Mouse (Mus musculus): ENCODE results near the gene Ogdh. TPM values are rescaled to one million over a fixed set of nuclear protein-coding genes. Genes with fewer than 3 reads are reported as not detected.

Gene Ogdh
- polyA plus RNA-seq, 2 experiments: 41.8 to 60.6 TPM

- Histone ChIP-seq H3K27me3 (ENCODE audit: control insufficient read depth, insufficient read depth, low read length) (no peaks in the 10 kb centered on the region), H3K4me2 (ENCODE audit: low read depth) (no peak overlapping the region), H3K4me1 (replicated peaks; ENCODE audit: control insufficient read depth in 2 of 2, insufficient read depth in 2 of 2, low read length in 1 of 2) (no peaks in the 10 kb centered on the region), H3K36me3 (replicated peaks; ENCODE audit: control insufficient read depth, insufficient read depth, low read depth) (peaks cover 92% of the 10 kb centered on the region), H3K27ac (no peak overlapping the region), H3K9me3 (ENCODE audit: control insufficient read depth, low read length) (no peaks in the 10 kb centered on the region), H3K4me3 (ENCODE audit: insufficient read depth in 1 of 2, low read depth in 2 of 2, low read length in 2 of 2) (no peak overlapping the region), H3K9ac (replicated peaks) (no peak overlapping the region)
- ATAC-seq (ENCODE audit: insufficient read depth): no peak
- 84% methylated on average over 7 of the region's 7 CpGs for WGBS (ENCODE audit: insufficient replicate concordance)
- TF ChIP-seq CTCF (IDR thresholded peaks at IDR 0.05; ENCODE audit: low read depth) (no peak), EP300 (IDR thresholded peaks at IDR 0.05; ENCODE audit: low read depth) (no peak)
- no peak for DNase-seq (ENCODE audit: low read depth in 3 of 3, low spot score in 3 of 3)
Measured at GRCm38 (mm10) chr11:6346966-6347365, 55.5 kb downstream of the Ogdh start.

DNA sequence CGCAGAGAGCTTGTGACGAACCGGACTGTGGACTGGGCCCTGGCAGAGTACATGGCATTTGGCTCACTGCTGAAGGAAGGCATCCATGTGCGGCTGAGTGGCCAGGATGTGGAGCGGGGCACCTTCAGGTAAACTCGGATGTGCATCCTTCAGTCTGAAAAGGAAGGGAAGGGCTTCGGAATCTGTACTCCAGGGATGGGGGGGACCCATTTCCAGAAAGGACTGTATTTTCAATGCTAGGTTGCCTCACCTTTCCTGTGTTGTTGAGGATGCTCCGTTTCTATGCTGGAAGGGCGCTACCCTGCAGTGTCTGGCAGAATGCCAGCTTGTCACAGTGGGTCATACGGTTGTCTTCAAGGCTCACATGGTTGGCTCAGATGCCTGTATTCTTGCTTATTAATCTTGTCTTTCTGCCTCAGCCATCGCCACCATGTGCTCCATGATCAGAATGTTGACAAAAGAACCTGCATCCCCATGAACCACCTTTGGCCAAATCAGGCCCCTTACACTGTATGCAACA lies 57.3 kb downstream of the Ogdh start:
- Histone ChIP-seq H3K4me1 (replicated peaks; ENCODE audit: control insufficient read depth in 2 of 2, insufficient read depth in 2 of 2, low read length in 1 of 2) (no peaks in the 10 kb centered on the region), H3K9ac (replicated peaks) (no peak overlapping the region), H3K27ac (no peak overlapping the region), H3K27me3 (ENCODE audit: control insufficient read depth, insufficient read depth, low read length) (no peaks in the 10 kb centered on the region), H3K9me3 (ENCODE audit: control insufficient read depth, low read length) (no peaks in the 10 kb centered on the region), H3K4me2 (ENCODE audit: low read depth) (no peak overlapping the region), H3K36me3 (replicated peaks; ENCODE audit: control insufficient read depth, insufficient read depth, low read depth) (peaks cover 95% of the 10 kb centered on the region), H3K4me3 (ENCODE audit: insufficient read depth in 1 of 2, low read depth in 2 of 2, low read length in 2 of 2) (no peak overlapping the region)
- TF ChIP-seq CTCF (IDR thresholded peaks at IDR 0.05; ENCODE audit: low read depth): no peak
- no peak for TF ChIP-seq EP300 (IDR thresholded peaks at IDR 0.05; ENCODE audit: low read depth)
- no peak for ATAC-seq (ENCODE audit: insufficient read depth)
- no peak for DNase-seq (ENCODE audit: low read depth in 3 of 3, low spot score in 3 of 3)
- 87% methylated on average over 11 of the region's 11 CpGs for WGBS (ENCODE audit: insufficient replicate concordance)

- no peak overlapping the region for H3K4me3 ChIP-seq (ENCODE audit: insufficient read depth in 1 of 2, low read depth in 2 of 2, low read length in 2 of 2)
- no peak for TF ChIP-seq EP300 (IDR thresholded peaks at IDR 0.05; ENCODE audit: low read depth)
- TF ChIP-seq CTCF (IDR thresholded peaks at IDR 0.05; ENCODE audit: low read depth): no peak
- H3K4me1 ChIP-seq (replicated peaks; ENCODE audit: control insufficient read depth in 2 of 2, insufficient read depth in 2 of 2, low read length in 1 of 2): no peaks in the 10 kb centered on the region
- no peaks in the 10 kb centered on the region for H3K9me3 ChIP-seq (ENCODE audit: control insufficient read depth, low read length)
- 93% methylated on average over 5 of the region's 5 CpGs for WGBS (ENCODE audit: insufficient replicate concordance)
- DNase-seq (ENCODE audit: low read depth in 3 of 3, low spot score in 3 of 3): no peak
- H3K4me2 ChIP-seq (ENCODE audit: low read depth): no peak overlapping the region
- ATAC-seq (ENCODE audit: insufficient read depth): no peak
- no peaks in the 10 kb centered on the region for H3K27me3 ChIP-seq (ENCODE audit: control insufficient read depth, insufficient read depth, low read length)
- H3K9ac ChIP-seq (replicated peaks): no peak overlapping the region
- peaks cover 95% of the 10 kb centered on the region for H3K36me3 ChIP-seq (replicated peaks; ENCODE audit: control insufficient read depth, insufficient read depth, low read depth)
- no peak overlapping the region for H3K27ac ChIP-seq
Measured at GRCm38 (mm10) chr11:6349586-6349985, 58.2 kb downstream of the Ogdh start.

- Histone ChIP-seq H3K36me3 (replicated peaks; ENCODE audit: control insufficient read depth, insufficient read depth, low read depth) (peaks cover 70% of the 10 kb centered on the region), H3K4me1 (replicated peaks; ENCODE audit: control insufficient read depth in 2 of 2, insufficient read depth in 2 of 2, low read length in 1 of 2) (no peaks in the 10 kb centered on the region), H3K27me3 (ENCODE audit: control insufficient read depth, insufficient read depth, low read length) (no peaks in the 10 kb centered on the region), H3K9me3 (ENCODE audit: control insufficient read depth, low read length) (no peaks in the 10 kb centered on the region), H3K27ac (no peak overlapping the region), H3K9ac (replicated peaks) (no peak overlapping the region), H3K4me3 (ENCODE audit: insufficient read depth in 1 of 2, low read depth in 2 of 2, low read length in 2 of 2) (no peak overlapping the region), H3K4me2 (ENCODE audit: low read depth) (no peak overlapping the region)
- DNase-seq (ENCODE audit: low read depth in 3 of 3, low spot score in 3 of 3): no peak
- no peak for TF ChIP-seq CTCF (IDR thresholded peaks at IDR 0.05; ENCODE audit: low read depth)
- TF ChIP-seq EP300 (IDR thresholded peaks at IDR 0.05; ENCODE audit: low read depth): no peak
- no peak for ATAC-seq (ENCODE audit: insufficient read depth)
- WGBS (ENCODE audit: insufficient replicate concordance): 88% methylated on average over 4 of the region's 4 CpGs
Measured at GRCm38 (mm10) chr11:6355106-6355505, 63.7 kb downstream of the Ogdh start.

DNA sequence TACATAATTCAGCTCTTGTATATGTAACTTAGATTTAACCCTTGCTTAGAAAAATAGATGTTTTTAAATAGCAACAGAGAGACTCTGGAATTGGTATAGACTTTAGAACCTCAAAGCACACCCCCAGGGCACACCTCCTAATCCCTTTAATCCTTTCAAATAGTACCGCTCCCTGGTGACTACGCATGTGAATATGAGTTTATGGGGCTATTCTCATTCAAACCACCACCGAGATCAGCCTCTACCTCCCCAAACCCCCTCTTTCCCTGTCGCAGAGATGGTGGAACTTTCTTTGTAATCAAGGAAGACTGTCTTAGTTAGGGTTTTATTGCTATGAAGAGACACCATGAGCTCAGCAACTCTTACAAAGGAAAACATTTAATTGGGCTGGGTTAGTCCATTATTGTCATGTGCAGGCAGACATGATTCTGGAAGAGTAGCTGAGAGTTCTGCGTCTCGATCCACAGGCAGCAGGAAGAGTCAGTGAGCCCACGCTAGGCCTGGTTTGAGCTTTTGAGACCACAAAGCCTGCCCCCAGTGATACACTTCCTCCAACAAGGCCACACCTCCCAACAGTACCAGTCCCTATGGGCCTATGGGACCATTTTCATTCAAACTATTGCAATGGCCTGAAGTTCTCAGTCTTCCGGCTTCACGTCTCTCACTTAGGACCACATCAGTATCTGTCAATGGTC lies 73.3 kb downstream of the Ogdh start:
- ATAC-seq (ENCODE audit: insufficient read depth): no peak

More for the DNA sequence above, 73.3 kb downstream of the Ogdh start:
- Histone ChIP-seq H3K9ac (replicated peaks) (no peak overlapping the region), H3K4me2 (ENCODE audit: low read depth) (no peak overlapping the region), H3K9me3 (ENCODE audit: control insufficient read depth, low read length) (no peaks in the 10 kb centered on the region), H3K36me3 (replicated peaks; ENCODE audit: control insufficient read depth, insufficient read depth, low read depth) (no peaks in the 10 kb centered on the region), H3K27me3 (ENCODE audit: control insufficient read depth, insufficient read depth, low read length) (no peaks in the 10 kb centered on the region), H3K4me3 (ENCODE audit: insufficient read depth in 1 of 2, low read depth in 2 of 2, low read length in 2 of 2) (no peak overlapping the region), H3K27ac (no peak overlapping the region), H3K4me1 (replicated peaks; ENCODE audit: control insufficient read depth in 2 of 2, insufficient read depth in 2 of 2, low read length in 1 of 2) (peaks cover 6% of the 10 kb centered on the region in 2 experiments; a peak in 3 of 4 replicates)
- no peak for TF ChIP-seq CTCF (IDR thresholded peaks at IDR 0.05; ENCODE audit: low read depth)
- TF ChIP-seq EP300 (IDR thresholded peaks at IDR 0.05; ENCODE audit: low read depth): no peak
- DNase-seq (ENCODE audit: low read depth in 3 of 3, low spot score in 3 of 3): no peak
- WGBS (ENCODE audit: insufficient replicate concordance): 82% methylated on average over 9 of the region's 9 CpGs
